Mouse (Mus musculus): ENCODE results near the gene Ska3.

The Ska3 gene

GRCm38 (mm10) chr14:57797991-57798931 is 27.7 kb downstream of the Ska3 start, which contains the start of gene Sap18:
Gene Sap18, plus strand, starts transcription at chr14:57798180.
- peak; percentile 99 for DNase-seq (ENCODE audit: low read depth, low spot score)

GRCm38 (mm10) chr14:57797551-57797950 is 28.4 kb downstream of the Ska3 start:
- no peak for DNase-seq (ENCODE audit: low read depth, low spot score)

GRCm38 (mm10) chr14:57791171-57791570 is 34.8 kb downstream of the Ska3 start:
- no peak for DNase-seq (ENCODE audit: low read depth, low spot score)

DNA sequence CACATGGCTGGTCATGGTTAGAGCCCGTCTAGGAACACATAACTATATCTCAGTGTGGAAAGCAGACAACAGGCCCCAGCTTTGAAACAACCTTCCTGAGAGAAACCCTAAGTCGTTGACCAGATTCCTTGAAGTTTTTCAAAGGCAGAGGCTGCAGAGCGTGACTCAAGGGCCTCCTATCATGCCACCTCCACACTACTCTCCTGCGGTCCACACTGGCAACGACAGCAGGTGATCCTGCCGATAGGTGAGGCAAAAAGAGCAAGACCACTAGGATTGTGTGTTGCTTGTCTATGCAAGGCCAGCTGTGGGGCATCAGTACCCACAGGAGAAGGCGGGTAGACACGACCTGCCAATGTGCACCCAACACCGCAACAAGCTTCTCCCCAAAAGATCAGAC is 36.2 kb downstream of the Ska3 start:
- no peak for DNase-seq (ENCODE audit: low read depth, low spot score)

DNA sequence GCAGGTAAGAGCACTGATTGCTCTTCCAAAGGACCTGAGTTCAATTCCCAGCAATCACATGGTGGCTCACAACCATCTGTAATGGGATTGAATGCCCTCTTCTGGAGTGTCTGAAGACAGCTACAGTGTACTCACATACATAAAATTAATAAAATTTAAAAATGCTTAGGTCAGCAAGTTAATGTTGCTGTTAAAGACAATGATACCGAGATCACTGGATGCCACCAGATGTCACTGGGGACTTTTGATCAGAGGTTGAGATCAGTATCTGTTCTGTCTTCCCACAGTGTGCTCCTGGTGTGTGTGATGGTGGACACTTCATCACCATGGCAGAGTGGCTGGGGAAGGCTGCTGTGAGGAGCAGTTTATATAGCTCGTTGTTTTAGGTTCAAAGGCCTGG is 36.7 kb downstream of the Ska3 start:
- no peak for DNase-seq (ENCODE audit: low read depth, low spot score)

DNA sequence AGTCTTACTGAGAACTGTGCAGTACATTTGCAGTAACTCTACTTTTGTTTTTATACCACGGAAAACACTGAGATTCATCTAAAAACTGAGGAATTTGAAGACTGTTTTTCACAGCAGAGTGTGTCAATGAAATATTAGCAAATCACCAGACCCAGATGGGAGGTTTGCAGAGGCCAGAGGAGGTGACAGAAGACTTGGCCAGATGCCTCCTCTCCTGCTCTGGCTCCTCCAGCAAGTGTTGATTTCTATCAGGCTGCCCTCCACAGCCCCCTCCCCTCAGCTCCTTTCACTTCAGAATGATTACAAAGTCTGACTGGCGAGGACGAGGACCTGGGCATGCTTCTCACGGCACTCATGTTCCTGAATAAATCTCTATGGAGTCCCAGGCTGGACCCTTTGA is 38.6 kb downstream of the Ska3 start:
- no peak for DNase-seq (ENCODE audit: low read depth, low spot score)

- DNase-seq (ENCODE audit: low read depth, low spot score) = peak; percentile 69
Measured at GRCm38 (mm10) chr14:57772157-57772815, 53.7 kb downstream of the Ska3 start.

- no peak for DNase-seq (ENCODE audit: low read depth, low spot score)
Measured at GRCm38 (mm10) chr14:57769102-57769501, 56.9 kb downstream of the Ska3 start.

DNA sequence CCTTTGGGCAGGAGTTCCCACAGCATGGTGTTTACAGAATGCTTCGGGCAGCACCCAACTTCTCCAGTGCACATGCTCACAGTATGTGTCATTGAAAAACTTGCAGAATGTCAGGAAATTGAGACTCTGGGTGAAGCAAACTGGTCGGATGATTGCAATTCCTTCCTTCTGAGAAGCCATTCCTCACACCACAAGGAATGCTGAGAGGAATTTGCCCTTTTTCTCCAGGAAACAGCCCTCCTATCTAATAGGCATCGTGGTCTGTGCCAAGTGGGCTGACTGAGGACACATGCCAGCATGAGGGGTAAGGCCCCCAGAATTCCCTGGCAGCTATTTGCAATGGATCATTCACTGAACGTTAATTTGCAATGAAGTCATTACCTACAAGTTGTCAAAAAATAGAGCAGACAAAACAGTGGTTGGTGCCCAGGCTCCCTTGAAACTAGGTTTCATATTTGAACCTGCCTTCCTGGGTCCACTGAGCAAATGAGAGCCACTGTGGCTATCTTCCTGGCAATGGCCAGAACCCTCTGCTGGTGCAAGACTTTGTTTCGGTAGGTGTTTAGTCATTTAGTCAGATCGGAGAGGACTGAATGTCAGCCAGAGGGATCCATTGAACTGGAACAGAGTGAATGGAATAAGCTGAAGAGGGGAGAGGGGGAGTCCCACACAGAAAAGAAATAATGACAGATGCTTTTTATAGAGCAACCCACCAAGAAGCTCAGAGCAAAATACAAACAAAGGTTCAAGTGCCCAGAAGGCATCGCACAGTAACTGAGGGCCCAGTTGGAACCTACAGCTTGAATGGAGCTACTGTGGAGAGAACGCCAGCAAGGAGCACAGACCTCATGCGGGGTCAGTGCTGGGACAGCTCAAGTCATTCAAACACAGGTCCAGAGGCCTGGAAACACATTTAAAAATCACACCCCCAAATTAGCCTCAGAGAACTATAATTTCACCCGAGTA is 65.3 kb downstream of the Ska3 start:
- no peak for DNase-seq (ENCODE audit: low read depth, low spot score)

GRCm38 (mm10) chr14:57758237-57758636 is 67.7 kb downstream of the Ska3 start, which contains the start of gene Lats2:
Gene Lats2, minus strand, starts transcription at chr14:57758388.
- DNase-seq (ENCODE audit: low read depth, low spot score) = no peak

Data from A20 (cell line).